Mouse (Mus musculus): ENCODE results near the gene Clk3.

- no peak for TF ChIP-seq EP300 (IDR thresholded peaks at IDR 0.05; ENCODE audit: low read depth)
- TF ChIP-seq CTCF (IDR thresholded peaks at IDR 0.05; ENCODE audit: low read depth), result no peak
Observed at GRCm38 (mm10) chr9:57718408-57718807, 47.3 kb downstream of the Clk3 start.
